Mouse (Mus musculus) heart, embryonic 10.5 days (tissue): ENCODE data around the gene Caskin2. TPM values are rescaled to one million over a fixed set of nuclear protein-coding genes. Genes with fewer than 3 reads are reported as not detected.

ENCODE experiments used
- DNase-seq: peaks from one replicate; pipeline ENCODE4 v3.0.0-alpha.2; 2017; ENCODE audit warnings: low spot score
- H3K27ac ChIP-seq: fragments of 300-500 bp; sonication (generic); 2 replicates; pipeline ENCODE4 v1.5.1; 2016; ENCODE audit warnings: mild to moderate bottlenecking
- H3K27me3 ChIP-seq: fragments of 300-500 bp; sonication (generic); 2 replicates; pipeline ENCODE4 v1.6.1; 2016; ENCODE audit warnings: mild to moderate bottlenecking; ENCODE audit not compliant: poor library complexity, insufficient read depth, severe bottlenecking
- H3K36me3 ChIP-seq: fragments of 300-500 bp; sonication (generic); 2 replicates; pipeline ENCODE4 v1.6.1; 2016; ENCODE audit warnings: mild to moderate bottlenecking, moderate library complexity
- H3K4me1 ChIP-seq: fragments of 300-500 bp; sonication (generic); 2 replicates; pipeline ENCODE4 v1.6.1; 2016; ENCODE audit warnings: mild to moderate bottlenecking
- H3K4me3 ChIP-seq: fragments of 300-500 bp; sonication (generic); 2 replicates; pipeline ENCODE4 v1.5.1; 2016; ENCODE audit warnings: mild to moderate bottlenecking, moderate library complexity
- H3K9me3 ChIP-seq: fragments of 300-500 bp; sonication (generic); 2 replicates; pipeline ENCODE4 v1.6.1; 2016; ENCODE audit warnings: mild to moderate bottlenecking, moderate library complexity
- WGBS: fragments of 180-500 bp; shearing (Covaris S2); methylation state at CpG from one replicate; pipeline ENCODE4 v1.1.7; 2016; 5-methylcytosine and 5-hydroxymethylcytosine counted together
- polyA plus RNA-seq: library from polyadenylated mRNA; unstranded; fragments of >200 nt; fragmentation: Nextera tagmentation; extraction: Ambion mirVana; gene quantifications from 2 replicates; pipeline ENCODE4 v1.2.1, GENCODE M21; 2016

Caskin2 gene
- polyA plus RNA-seq, 1 experiment from 2014 or later, result 18.7 TPM

GRCm38 (mm10) chr11:115786473-115786872 lies 27.0 kb downstream of the Caskin2 start:
- no peak overlapping the region for H3K27ac ChIP-seq
- H3K4me3 ChIP-seq, result no peak overlapping the region
- H3K36me3 ChIP-seq, result peaks cover 75% of the 10 kb centered on the region
- no peaks in the 10 kb centered on the region for H3K9me3 ChIP-seq
- peaks cover 35% of the 10 kb centered on the region for H3K4me1 ChIP-seq
- H3K27me3 ChIP-seq, result no peaks in the 10 kb centered on the region
- DNase-seq, result no peak
- 75% methylated on average over 6 of the region's 6 CpGs for WGBS

GRCm38 (mm10) chr11:115780141-115781070 lies 33.0 kb downstream of the Caskin2 start:
- H3K9me3 ChIP-seq, result no peaks in the 10 kb centered on the region
- DNase-seq, result no peak
- H3K4me3 ChIP-seq, result peak overlapping the region; percentile 27
- WGBS, result 23% methylated on average over 20 of the region's 20 CpGs
- peak overlapping the region; percentile 90 for H3K27ac ChIP-seq
- peaks cover 37% of the 10 kb centered on the region for H3K36me3 ChIP-seq
- peaks cover 74% of the 10 kb centered on the region for H3K4me1 ChIP-seq
- H3K27me3 ChIP-seq, result no peaks in the 10 kb centered on the region

GRCm38 (mm10) chr11:115779038-115779571 lies 34.3 kb downstream of the Caskin2 start:
- H3K9me3 ChIP-seq, result no peaks in the 10 kb centered on the region
- peak overlapping the region; percentile 90 for H3K27ac ChIP-seq
- peaks cover 32% of the 10 kb centered on the region for H3K36me3 ChIP-seq
- peaks cover 77% of the 10 kb centered on the region for H3K4me1 ChIP-seq
- WGBS, result 5% methylated on average over 9 of the region's 9 CpGs
- DNase-seq, result peak; percentile 95
- H3K27me3 ChIP-seq, result no peaks in the 10 kb centered on the region
- H3K4me3 ChIP-seq, result peak overlapping the region; percentile 41

- DNase-seq, result no peak
- WGBS, result 89% methylated on average over 17 of the region's 17 CpGs
Observed at GRCm38 (mm10) chr11:115777487-115778335, 35.7 kb downstream of the Caskin2 start.

GRCm38 (mm10) chr11:115776954-115777353 lies 36.5 kb downstream of the Caskin2 start:
- Histone ChIP-seq H3K4me3 (peak overlapping the region; percentile 24; the same call in 1 of the 2 replicates), H3K4me1 (peaks cover 66% of the 10 kb centered on the region), H3K9me3 (no peaks in the 10 kb centered on the region), H3K27ac (peak overlapping the region; percentile 90), H3K27me3 (no peaks in the 10 kb centered on the region), H3K36me3 (peaks cover 32% of the 10 kb centered on the region)
- DNase-seq, result no peak
- 74% methylated on average over 9 of the region's 9 CpGs for WGBS

More at GRCm38 (mm10) chr11:115777487-115778335, 35.7 kb downstream of the Caskin2 start:
- Histone ChIP-seq H3K4me3 (no peak overlapping the region), H3K27me3 (no peaks in the 10 kb centered on the region), H3K4me1 (peaks cover 68% of the 10 kb centered on the region), H3K9me3 (no peaks in the 10 kb centered on the region), H3K36me3 (peaks cover 32% of the 10 kb centered on the region), H3K27ac (peak overlapping the region; percentile 90)

- peak overlapping the region; percentile 90 for H3K27ac ChIP-seq
- 47% methylated on average over 18 of the region's 18 CpGs for WGBS
- H3K27me3 ChIP-seq, result no peaks in the 10 kb centered on the region
- peaks cover 25% of the 10 kb centered on the region for H3K36me3 ChIP-seq
- DNase-seq, result no peak
- no peaks in the 10 kb centered on the region for H3K9me3 ChIP-seq
- H3K4me1 ChIP-seq, result peaks cover 65% of the 10 kb centered on the region
- 0 out of 2 replicates have a peak overlapping the region, but pooled peaks have one; percentile 6 for H3K4me3 ChIP-seq
Observed at GRCm38 (mm10) chr11:115775821-115776665, 37.4 kb downstream of the Caskin2 start.

GRCm38 (mm10) chr11:115774653-115775052 lies 38.8 kb downstream of the Caskin2 start:
- 48% methylated on average over 4 of the region's 4 CpGs for WGBS
- no peaks in the 10 kb centered on the region for H3K9me3 ChIP-seq
- H3K27ac ChIP-seq, result peak overlapping the region; percentile 90; the same call in 1 of the 2 replicates
- H3K27me3 ChIP-seq, result no peaks in the 10 kb centered on the region
- peaks cover 62% of the 10 kb centered on the region for H3K4me1 ChIP-seq
- no peak overlapping the region for H3K4me3 ChIP-seq
- DNase-seq, result no peak
- H3K36me3 ChIP-seq, result peaks cover 22% of the 10 kb centered on the region

GRCm38 (mm10) chr11:115768896-115769295 lies 44.5 kb downstream of the Caskin2 start:
- H3K9me3 ChIP-seq, result no peaks in the 10 kb centered on the region
- peaks cover 36% of the 10 kb centered on the region for H3K4me1 ChIP-seq
- peak overlapping the region; percentile 85 for H3K27ac ChIP-seq
- H3K27me3 ChIP-seq, result no peaks in the 10 kb centered on the region
- no peak for DNase-seq
- WGBS, result 86% methylated on average over 3 of the region's 3 CpGs
- H3K4me3 ChIP-seq, result no peak overlapping the region
- peaks cover 14% of the 10 kb centered on the region for H3K36me3 ChIP-seq

GRCm38 (mm10) chr11:115766981-115767380 lies 46.5 kb downstream of the Caskin2 start:
- no peak for DNase-seq
- no peaks in the 10 kb centered on the region for H3K9me3 ChIP-seq
- peak overlapping the region; percentile 100 for H3K27ac ChIP-seq
- peak overlapping the region; percentile 93 for H3K4me3 ChIP-seq
- no peaks in the 10 kb centered on the region for H3K27me3 ChIP-seq
- peaks cover 36% of the 10 kb centered on the region for H3K4me1 ChIP-seq
- H3K36me3 ChIP-seq, result 0 out of 2 replicates have a peak, but pooled peaks cover 7% of the 10 kb centered on the region
- WGBS, result 85% methylated on average over 8 of the region's 8 CpGs

GRCm38 (mm10) chr11:115766356-115766943 lies 47.0 kb downstream of the Caskin2 start:
- peak overlapping the region; percentile 93 for H3K4me3 ChIP-seq
- peaks cover 36% of the 10 kb centered on the region for H3K4me1 ChIP-seq
- 0 out of 2 replicates have a peak, but pooled peaks cover 7% of the 10 kb centered on the region for H3K36me3 ChIP-seq
- 35% methylated on average over 13 of the region's 13 CpGs for WGBS
- H3K9me3 ChIP-seq, result no peaks in the 10 kb centered on the region
- no peak for DNase-seq
- no peaks in the 10 kb centered on the region for H3K27me3 ChIP-seq
- H3K27ac ChIP-seq, result peak overlapping the region; percentile 100

- H3K27ac ChIP-seq, result peak overlapping the region; percentile 100
- peak; percentile 84 for DNase-seq
- peak overlapping the region; percentile 93 for H3K4me3 ChIP-seq
- 0 out of 2 replicates have a peak, but pooled peaks cover 7% of the 10 kb centered on the region for H3K36me3 ChIP-seq
- H3K4me1 ChIP-seq, result peaks cover 35% of the 10 kb centered on the region
- no peaks in the 10 kb centered on the region for H3K9me3 ChIP-seq
- no peaks in the 10 kb centered on the region for H3K27me3 ChIP-seq
- 1% methylated on average over 34 of the region's 34 CpGs for WGBS
Observed at GRCm38 (mm10) chr11:115765607-115766141, 47.8 kb downstream of the Caskin2 start.
